Mouse (Mus musculus) heart, postnatal 0 days (tissue): Measurements from ENCODE around the gene Slmap.

ENCODE experiments used
- CTCF ChIP-seq: IDR thresholded peaks from 2 replicates; pipeline ENCODE4 v1.5.1; 2016; ENCODE audit warnings: antibody characterized with exemption, control low read depth, low read depth
- EP300 ChIP-seq: IDR thresholded peaks from 2 replicates; pipeline ENCODE4 v1.6.1; 2016; ENCODE audit warnings: antibody characterized with exemption, low read depth

- TF ChIP-seq CTCF (no peak), EP300 (no peak)
Observed at GRCm38 (mm10) chr14:26420231-26420630, 114.5 kb downstream of the Slmap start.
